8 mouse cellular contexts compared by ENCODE assay signal in the genomic region with DNA sequence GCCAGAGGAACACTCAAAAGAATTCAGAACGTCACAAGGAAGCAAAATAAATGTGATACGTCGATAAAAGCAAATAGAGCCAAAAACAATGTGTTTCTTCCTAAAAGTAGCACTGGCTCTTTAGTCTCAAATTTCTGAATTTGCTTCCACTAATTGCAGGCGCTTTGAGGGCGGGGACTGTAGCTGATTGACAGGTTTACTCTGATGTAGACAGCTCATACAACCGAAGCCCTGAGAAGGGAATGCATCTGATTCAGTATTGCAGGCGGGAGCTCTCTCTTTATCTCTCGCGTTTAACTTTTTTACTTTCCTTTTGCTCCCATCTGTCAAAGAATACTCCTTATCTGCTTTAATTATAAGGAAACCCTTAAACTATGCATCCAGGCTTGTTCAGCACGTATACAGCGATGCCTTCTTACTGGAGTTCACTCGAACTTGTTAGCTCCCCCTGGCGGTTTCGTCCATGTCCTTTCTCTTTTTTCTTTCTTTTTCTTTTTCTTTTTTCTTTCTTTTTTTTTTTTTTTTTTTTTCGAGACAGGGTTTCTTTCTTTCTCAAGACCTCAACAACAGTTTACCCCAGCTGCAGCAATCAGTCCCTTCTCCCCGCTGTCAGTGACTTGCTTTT.
DNase-seq lines count a peak whose midpoint lies in the region; ATAC-seq and TF ChIP-seq lines count a peak whose summit lies in the region.

No protein-coding gene starts in this region.

- no peak overlapping the region for H3K27ac ChIP-seq in embryonic facial prominence, embryonic 11.5 days (replicated peaks; ENCODE audit: low read depth, low read length)
- no peak overlapping the region for H3K27ac ChIP-seq in heart, postnatal 0 days (ENCODE audit: low read depth)
- no peak overlapping the region for H3K27ac ChIP-seq in liver, embryonic 13.5 days

- no peaks in the 10 kb centered on the region for H3K36me3 ChIP-seq in embryonic facial prominence, embryonic 11.5 days (replicated peaks; ENCODE audit: control insufficient read depth, insufficient read depth, low read depth, low read length)
- H3K36me3 ChIP-seq in heart, postnatal 0 days (replicated peaks; ENCODE audit: control insufficient read depth, insufficient read depth, low read length) = no peaks in the 10 kb centered on the region
- H3K36me3 ChIP-seq in liver, embryonic 13.5 days = no peaks in the 10 kb centered on the region

- H3K9me3 ChIP-seq in embryonic facial prominence, embryonic 11.5 days (replicated peaks; ENCODE audit: control insufficient read depth, low read length) = no peaks in the 10 kb centered on the region
- no peaks in the 10 kb centered on the region for H3K9me3 ChIP-seq in heart, postnatal 0 days (replicated peaks; ENCODE audit: control insufficient read depth, low read length)
- H3K9me3 ChIP-seq in liver, embryonic 13.5 days (replicated peaks) = no peaks in the 10 kb centered on the region

- no peak for TF ChIP-seq EP300 in heart, postnatal 0 days (IDR thresholded peaks at IDR 0.05; ENCODE audit: low read depth)

- no peak overlapping the region for H3K9ac ChIP-seq in embryonic facial prominence, embryonic 11.5 days (replicated peaks; ENCODE audit: low read length)
- H3K9ac ChIP-seq in heart, postnatal 0 days (replicated peaks; ENCODE audit: low read depth, low read length) = no peak overlapping the region
- H3K9ac ChIP-seq in liver, embryonic 13.5 days = no peak overlapping the region

- H3K4me2 ChIP-seq in embryonic facial prominence, embryonic 11.5 days (ENCODE audit: low read depth, low read length) = peak overlapping the region; percentile 2; the same call in 1 of the 2 replicates
- H3K4me2 ChIP-seq in heart, postnatal 0 days (ENCODE audit: low read depth, low read length) = peak overlapping the region; percentile 58
- H3K4me2 ChIP-seq in liver, embryonic 13.5 days = peak overlapping the region; percentile 32

- no peak overlapping the region for H3K4me3 ChIP-seq in embryonic facial prominence, embryonic 11.5 days (ENCODE audit: low read depth, low read length)
- H3K4me3 ChIP-seq in heart, postnatal 0 days (ENCODE audit: low read depth, low read length) = peak overlapping the region; percentile 41
- H3K4me3 ChIP-seq in liver, embryonic 13.5 days (replicated peaks) = 0 out of 2 replicates have a peak overlapping the region, but pooled peaks have one; percentile 10

- peak; percentile 46 for TF ChIP-seq CTCF in heart, postnatal 0 days (IDR thresholded peaks at IDR 0.05; ENCODE audit: low read depth)

- H3K27me3 ChIP-seq in embryonic facial prominence, embryonic 11.5 days (ENCODE audit: control insufficient read depth, insufficient read depth, low read length) = no peaks in the 10 kb centered on the region
- H3K27me3 ChIP-seq in heart, postnatal 0 days (ENCODE audit: control insufficient read depth, insufficient read depth, low read length) = no peaks in the 10 kb centered on the region
- no peaks in the 10 kb centered on the region for H3K27me3 ChIP-seq in liver, embryonic 13.5 days

- WGBS in embryonic facial prominence, embryonic 11.5 days = 23% methylated on average over 16 of the region's 16 CpGs
- 22% methylated on average over 16 of the region's 16 CpGs for WGBS in heart, postnatal 0 days
- WGBS in liver, embryonic 13.5 days (ENCODE audit: insufficient replicate concordance) = 18% methylated on average over 16 of the region's 16 CpGs

- no peak for ATAC-seq in embryonic facial prominence, embryonic 11.5 days (replicated peaks; ENCODE audit: insufficient number of reproducible peaks, low FRiP score, low TSS enrichment, low read depth)
- ATAC-seq in heart, postnatal 0 days (ENCODE audit: insufficient read depth, low read depth) = no peak
- ATAC-seq in liver, embryonic 13.5 days (ENCODE audit: low read depth) = no peak

- H3K4me1 ChIP-seq in embryonic facial prominence, embryonic 11.5 days (ENCODE audit: control insufficient read depth, insufficient read depth, low read length) = no peaks in the 10 kb centered on the region
- 0 out of 2 replicates have a peak, but pooled peaks cover 3% of the 10 kb centered on the region for H3K4me1 ChIP-seq in heart, postnatal 0 days (ENCODE audit: control insufficient read depth, insufficient read depth)
- no peaks in the 10 kb centered on the region for H3K4me1 ChIP-seq in liver, embryonic 13.5 days (replicated peaks)

- DNase-seq in CD4-positive helper T cell, adult 2 months (ENCODE audit: low read depth, low spot score) = peak; percentile 62
- DNase-seq in adrenal gland, postnatal 10 days = peak; percentile 77
- peak; percentile 87 for DNase-seq in embryonic facial prominence, embryonic 11.5 days (ENCODE audit: low spot score)
- DNase-seq in heart, postnatal 0 days (ENCODE audit: low spot score) = peak; percentile 55
- DNase-seq in kidney, postnatal 14 days = peak; percentile 71
- DNase-seq in liver, embryonic 13.5 days = no peak
- peak; percentile 40 to 60 for DNase-seq in natural killer cell, adult 2 months (ENCODE audit: low spot score in 2 of 2)
- peak; percentile 42 to 84 for DNase-seq in thymus, postnatal 10 days (ENCODE audit: low spot score in 2 of 2)

Comparison
In these comparisons a context has a peak if more than half of its experiments do, and no peak if none do; other contexts are left out.
1. H3K4me2 ChIP-seq: peak in every context shown above with its lines; median percentile 58 in heart, postnatal 0 days; 32 in liver, embryonic 13.5 days; 2 in embryonic facial prominence, embryonic 11.5 days.